Mouse (Mus musculus): ENCODE results near the gene Dpp7. TPM values are rescaled to one million over a fixed set of nuclear protein-coding genes. Genes with fewer than 3 reads are reported as not detected.

The Dpp7 gene
- total and polyA plus RNA-seq, 2 experiments from 2014 or later, result 4.6 to 13.2 TPM

GRCm38 (mm10) chr2:25318971-25319773, 37.0 kb downstream of the Dpp7 start, which contains the start of gene Grin1:
TSS of gene Grin1 (minus strand) at chr2:25319187.
- peak; percentile 18 for DNase-seq (ENCODE audit: low spot score)

DNA sequence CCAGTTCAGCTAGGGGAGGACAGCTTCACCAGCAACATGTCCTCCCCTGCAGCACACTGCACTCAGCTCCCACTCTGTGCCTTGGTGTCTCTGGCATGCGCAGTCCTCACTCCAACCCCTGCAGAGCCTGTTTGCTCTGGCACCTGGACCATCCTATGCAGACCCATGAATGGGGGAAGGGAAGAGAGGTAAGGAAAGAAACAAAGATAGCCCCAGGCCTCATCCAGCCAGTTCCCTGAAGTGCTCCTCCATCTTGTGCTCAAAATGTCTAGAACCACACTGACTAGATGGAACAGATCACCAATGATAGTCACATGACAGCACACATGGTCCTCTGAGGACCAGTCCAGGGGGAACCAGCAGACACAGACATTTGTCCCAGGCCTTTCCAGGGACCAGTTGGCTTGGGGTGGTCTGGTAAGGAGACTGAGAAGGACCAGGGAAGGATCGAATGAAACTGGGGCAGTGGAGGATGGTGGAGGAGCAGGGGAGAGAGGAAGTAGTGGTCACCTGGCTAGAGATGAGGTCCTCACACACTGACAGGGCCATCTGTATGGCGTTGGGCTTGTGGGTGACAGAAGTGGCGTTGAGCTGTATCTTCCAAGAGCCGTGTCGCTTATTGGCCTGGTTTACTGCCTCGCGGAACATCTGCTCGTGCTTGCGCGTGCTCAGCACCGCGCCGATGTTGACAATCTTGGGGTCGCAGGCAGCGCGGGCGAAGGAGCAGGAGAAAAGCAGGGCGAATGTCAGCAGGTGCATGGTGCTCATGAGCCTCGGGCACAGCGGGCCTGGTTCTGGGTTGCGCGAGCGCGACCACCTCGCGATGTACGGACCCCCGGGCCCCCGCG, 37.8 kb downstream of the Dpp7 start:
- Histone ChIP-seq H3K36me3 (replicated peaks; ENCODE audit: control insufficient read depth, insufficient read depth, low read length) (no peaks in the 10 kb centered on the region), H3K9ac (replicated peaks; ENCODE audit: low read depth, low read length) (no peak overlapping the region), H3K27ac (ENCODE audit: low read depth) (no peak overlapping the region), H3K4me3 (ENCODE audit: low read depth, low read length) (peak overlapping the region; percentile 25), H3K27me3 (ENCODE audit: control insufficient read depth, insufficient read depth, low read length) (peaks cover 46% of the 10 kb centered on the region), H3K4me1 (ENCODE audit: control insufficient read depth, insufficient read depth) (no peaks in the 10 kb centered on the region), H3K9me3 (replicated peaks; ENCODE audit: control insufficient read depth, low read length) (no peaks in the 10 kb centered on the region), H3K4me2 (ENCODE audit: low read depth, low read length) (peak overlapping the region; percentile 46)
- TF ChIP-seq CTCF (IDR thresholded peaks at IDR 0.05; ENCODE audit: low read depth), result no peak
- no peak for TF ChIP-seq EP300 (IDR thresholded peaks at IDR 0.05; ENCODE audit: low read depth)
- DNase-seq (ENCODE audit: low spot score), result no peak
- WGBS, result 4% methylated on average over 23 of the region's 31 CpGs
- no peak for ATAC-seq (ENCODE audit: insufficient read depth, low read depth)

More at GRCm38 (mm10) chr2:25318971-25319773, 37.0 kb downstream of the Dpp7 start, which contains the start of gene Grin1:
- Histone ChIP-seq H3K4me3 (ENCODE audit: low read depth, low read length) (peak within 1 kb of the TSS; percentile 25), H3K9me3 (replicated peaks; ENCODE audit: control insufficient read depth, low read length) (no peaks in the 10 kb centered on the region), H3K27me3 (ENCODE audit: control insufficient read depth, insufficient read depth, low read length) (peaks cover 41% of the 10 kb centered on the region), H3K4me1 (ENCODE audit: control insufficient read depth, insufficient read depth) (no peaks in the 10 kb centered on the region), H3K9ac (replicated peaks; ENCODE audit: low read depth, low read length) (no peak within 1 kb of the TSS), H3K4me2 (ENCODE audit: low read depth, low read length) (peak within 1 kb of the TSS; percentile 46), H3K27ac (ENCODE audit: low read depth) (no peak within 1 kb of the TSS), H3K36me3 (replicated peaks; ENCODE audit: control insufficient read depth, insufficient read depth, low read length) (no peaks in the 10 kb centered on the region)
- TF ChIP-seq EP300 (IDR thresholded peaks at IDR 0.05; ENCODE audit: low read depth), result no peak
- no peak for TF ChIP-seq CTCF (IDR thresholded peaks at IDR 0.05; ENCODE audit: low read depth)
- ATAC-seq (ENCODE audit: insufficient read depth, low read depth), result peak; percentile 49
- WGBS, result 9% methylated on average over 58 of the region's 58 CpGs

- Histone ChIP-seq H3K36me3 (replicated peaks; ENCODE audit: control insufficient read depth, insufficient read depth, low read length) (no peaks in the 10 kb centered on the region), H3K27me3 (ENCODE audit: control insufficient read depth, insufficient read depth, low read length) (peaks cover 51% of the 10 kb centered on the region)
- 8% methylated on average over 11 of the region's 11 CpGs for WGBS
These were observed 44.7 kb downstream of the Dpp7 start for GRCm38 (mm10) chr2:25311491-25311891.

GRCm38 (mm10) chr2:25310969-25311368, 45.2 kb downstream of the Dpp7 start:
- Histone ChIP-seq H3K27ac (ENCODE audit: low read depth) (no peak overlapping the region), H3K27me3 (ENCODE audit: control insufficient read depth, insufficient read depth, low read length) (peaks cover 50% of the 10 kb centered on the region), H3K4me3 (ENCODE audit: low read depth, low read length) (no peak overlapping the region), H3K36me3 (replicated peaks; ENCODE audit: control insufficient read depth, insufficient read depth, low read length) (no peaks in the 10 kb centered on the region), H3K9me3 (replicated peaks; ENCODE audit: control insufficient read depth, low read length) (no peaks in the 10 kb centered on the region), H3K4me2 (ENCODE audit: low read depth, low read length) (no peak overlapping the region), H3K4me1 (ENCODE audit: control insufficient read depth, insufficient read depth) (no peaks in the 10 kb centered on the region), H3K9ac (replicated peaks; ENCODE audit: low read depth, low read length) (no peak overlapping the region)
- ATAC-seq (ENCODE audit: insufficient read depth, low read depth) (no peak), DNase-seq (ENCODE audit: low spot score) (no peak)
- 3% methylated on average over 22 of the region's 22 CpGs for WGBS
- TF ChIP-seq CTCF (IDR thresholded peaks at IDR 0.05; ENCODE audit: low read depth) (no peak), EP300 (IDR thresholded peaks at IDR 0.05; ENCODE audit: low read depth) (no peak)

More at GRCm38 (mm10) chr2:25311491-25311891, 44.7 kb downstream of the Dpp7 start:
- TF ChIP-seq EP300 (IDR thresholded peaks at IDR 0.05; ENCODE audit: low read depth) (no peak), CTCF (IDR thresholded peaks at IDR 0.05; ENCODE audit: low read depth) (no peak)
- Histone ChIP-seq H3K4me2 (ENCODE audit: low read depth, low read length) (no peak overlapping the region), H3K4me3 (ENCODE audit: low read depth, low read length) (no peak overlapping the region), H3K9ac (replicated peaks; ENCODE audit: low read depth, low read length) (no peak overlapping the region), H3K9me3 (replicated peaks; ENCODE audit: control insufficient read depth, low read length) (no peaks in the 10 kb centered on the region), H3K4me1 (ENCODE audit: control insufficient read depth, insufficient read depth) (no peaks in the 10 kb centered on the region), H3K27ac (ENCODE audit: low read depth) (no peak overlapping the region)
- no peak for ATAC-seq (ENCODE audit: insufficient read depth, low read depth)
- DNase-seq (ENCODE audit: low spot score), result no peak

- WGBS, result 42% methylated on average over 10 of the region's 10 CpGs
- ATAC-seq (ENCODE audit: insufficient read depth, low read depth), result no peak
- no peaks in the 10 kb centered on the region for H3K36me3 ChIP-seq (replicated peaks; ENCODE audit: control insufficient read depth, insufficient read depth, low read length)
- H3K4me3 ChIP-seq (ENCODE audit: low read depth, low read length), result no peak overlapping the region
- no peak overlapping the region for H3K9ac ChIP-seq (replicated peaks; ENCODE audit: low read depth, low read length)
- H3K4me1 ChIP-seq (ENCODE audit: control insufficient read depth, insufficient read depth), result no peaks in the 10 kb centered on the region
- no peaks in the 10 kb centered on the region for H3K9me3 ChIP-seq (replicated peaks; ENCODE audit: control insufficient read depth, low read length)
- H3K4me2 ChIP-seq (ENCODE audit: low read depth, low read length), result no peak overlapping the region
- H3K27me3 ChIP-seq (ENCODE audit: control insufficient read depth, insufficient read depth, low read length), result peaks cover 56% of the 10 kb centered on the region
- H3K27ac ChIP-seq (ENCODE audit: low read depth), result no peak overlapping the region
- DNase-seq (ENCODE audit: low spot score), result no peak
- TF ChIP-seq EP300 (IDR thresholded peaks at IDR 0.05; ENCODE audit: low read depth) (no peak), CTCF (IDR thresholded peaks at IDR 0.05; ENCODE audit: low read depth) (no peak)
These were observed 46.0 kb downstream of the Dpp7 start for GRCm38 (mm10) chr2:25310180-25310579.

All from heart, postnatal 0 days (tissue).